Mouse (Mus musculus) MEL (cell line): ENCODE results near the gene Cdkl2.

Source experiments
- CHD1 ChIP-seq: IDR thresholded peaks from 2 replicates; pipeline ENCODE4 v1.6.1; 2012; ENCODE audit warnings: low read depth, mild to moderate bottlenecking, inconsistent platforms, low read length, improper control_type of control experiment
- CTCF ChIP-seq, 3 experiments: IDR thresholded peaks in 2 of 3; conservative IDR thresholded peaks in 1 of 3; 2 replicates each; pipeline ENCODE4 v1.5.1; 2011 to 2012; ENCODE audit warnings: low read length in 3 of 3, low read depth in 2 of 3, mild to moderate bottlenecking in 2 of 3, improper control_type of control experiment in 1 of 3, inconsistent platforms in 1 of 3, mixed read lengths in 1 of 3, moderate library complexity in 1 of 3; ENCODE audit not compliant: control insufficient read depth in 1 of 3, insufficient read depth in 1 of 3, poor library complexity in 1 of 3, severe bottlenecking in 1 of 3
- MAX ChIP-seq: IDR thresholded peaks from 2 replicates; pipeline ENCODE4 v1.6.1; 2011; ENCODE audit warnings: low read length, improper control_type of control experiment
- MYC ChIP-seq: IDR thresholded peaks from 2 replicates; pipeline ENCODE4 v1.6.1; 2011; ENCODE audit warnings: low read depth, mild to moderate bottlenecking, low read length, improper control_type of control experiment, moderate library complexity
- POLR2A ChIP-seq, 2 experiments: IDR thresholded peaks; 2 replicates each; pipeline ENCODE4 v1.6.1; 2011 to 2012; ENCODE audit warnings: low read length in 2 of 2, mild to moderate bottlenecking in 2 of 2, control low read depth in 1 of 2, improper control_type of control experiment in 1 of 2, low read depth in 1 of 2, moderate library complexity in 1 of 2; ENCODE audit not compliant: control insufficient read depth in 1 of 2, insufficient read depth in 1 of 2, poor library complexity in 1 of 2
- POLR2AphosphoS5 ChIP-seq: IDR thresholded peaks from 2 replicates; pipeline ENCODE4 v1.6.1; 2012; ENCODE audit warnings: low read depth, borderline replicate concordance, mild to moderate bottlenecking, inconsistent platforms, low read length, moderate library complexity, mixed read lengths

DNA sequence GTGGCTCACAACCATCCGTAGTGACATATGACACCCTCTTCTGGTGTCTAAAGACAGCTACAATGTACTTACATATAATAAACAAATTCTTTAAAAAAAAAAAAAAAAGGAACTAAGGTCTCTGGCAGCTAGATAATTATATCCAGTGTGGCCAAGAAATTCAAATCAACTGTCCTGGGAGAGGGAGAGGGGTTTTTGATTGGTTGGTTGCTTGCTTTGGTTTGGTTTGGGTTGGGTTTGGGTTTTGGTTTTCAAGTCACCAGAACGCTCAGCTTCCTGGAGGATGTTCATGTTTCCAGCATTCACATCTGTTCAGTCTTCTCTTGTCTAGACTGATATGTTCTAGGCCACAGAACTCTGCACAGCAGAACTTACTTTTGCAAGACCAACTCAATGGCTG is 50.6 kb downstream of the Cdkl2 start:
- TF ChIP-seq POLR2AphosphoS5 (no peak), POLR2A (IDR thresholded peaks at IDR 0.05; ENCODE audit: control insufficient read depth in 1 of 2, insufficient read depth in 1 of 2, low read depth in 1 of 2, low read length in 2 of 2, poor library complexity in 1 of 2) (no peak), CHD1 (no peak), CTCF (IDR thresholded peaks at IDR 0.05 in 2 of 3, conservative IDR thresholded peaks at IDR 0.05 in 1 of 3; ENCODE audit: control insufficient read depth in 1 of 3, insufficient read depth in 1 of 3, low read depth in 2 of 3, low read length in 3 of 3, poor library complexity in 1 of 3, severe bottlenecking in 1 of 3) (no peak), MAX (no peak), MYC (no peak)
